Mouse (Mus musculus) hematopoietic stem cell, adult 5-6 weeks (primary cell): ENCODE results near the gene Ank3. TPM values are rescaled to one million over a fixed set of nuclear protein-coding genes. Genes with fewer than 3 reads are reported as not detected.

ENCODE experiments used
- ATAC-seq, 2 experiments: fragments of 125-278 bp in 1 of 2; replicated peaks in 1 of 2; 2 replicates each; pipeline ENCODE4 v1.8.0; 2016 to 2017; ENCODE audit warnings: inconsistent platforms in 2 of 2, mild to moderate bottlenecking in 2 of 2, moderate number of reproducible peaks in 2 of 2, low read depth in 1 of 2, moderate TSS enrichment in 1 of 2; ENCODE audit not compliant: low FRiP score in 2 of 2, poor library complexity in 2 of 2, severe bottlenecking in 2 of 2, insufficient read depth in 1 of 2, low TSS enrichment in 1 of 2
- total RNA-seq: library from RNA; stranded (forward); fragments of 172-1452, 232-1000 nt; gene quantifications from 2 replicates; pipeline ENCODE4 v1.2.3, GENCODE M21; 2017

Ank3 gene
- total RNA-seq, 1 experiment from 2014 or later, result not detected

DNA sequence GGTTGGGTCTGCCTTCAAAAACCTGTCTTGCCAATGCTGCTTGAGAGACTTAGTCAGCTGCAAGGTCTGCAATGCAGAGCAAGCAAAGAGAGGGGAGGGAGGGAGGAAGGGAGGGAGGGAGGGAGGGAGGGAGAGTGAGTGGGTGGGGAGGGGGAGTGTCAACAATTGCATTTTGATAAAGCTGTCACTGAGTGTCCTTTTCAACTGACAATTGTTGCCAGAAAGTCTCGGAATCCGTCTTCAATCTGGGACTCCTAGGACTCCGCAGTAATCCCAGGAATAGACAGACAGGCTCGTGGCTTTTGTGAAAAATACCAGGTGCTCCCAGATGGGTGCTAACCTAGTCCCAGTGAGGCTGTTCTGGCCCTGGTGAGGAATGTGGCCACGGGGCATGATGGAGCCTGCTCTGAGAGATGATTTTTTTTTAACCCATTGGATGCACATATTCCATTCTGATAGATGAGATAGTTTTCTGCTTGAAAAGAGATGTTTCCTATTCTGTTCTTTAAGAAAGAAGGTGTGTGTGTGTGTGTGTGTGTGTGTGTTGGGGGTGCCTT lies 254.6 kb downstream of the Ank3 start:
- no peak for ATAC-seq

DNA sequence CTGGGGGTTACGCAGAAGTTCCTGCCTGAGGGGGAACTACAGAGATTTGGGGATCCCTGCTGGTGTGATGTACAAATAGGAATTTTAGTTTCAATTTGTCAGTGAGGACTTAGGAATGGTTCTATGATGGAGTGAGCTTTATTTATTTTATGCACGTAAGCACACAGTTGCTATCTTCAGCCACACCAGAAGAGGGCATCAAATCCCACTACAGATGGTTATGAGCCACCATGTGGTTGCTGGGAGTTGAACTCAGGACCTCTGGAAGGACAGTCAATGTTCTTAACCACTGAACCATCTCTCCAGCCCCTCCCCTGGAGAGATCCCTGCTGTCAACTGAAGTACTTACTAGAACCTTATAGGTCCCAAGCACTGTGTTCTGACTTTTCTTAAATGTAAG lies 255.6 kb downstream of the Ank3 start:
- no peak for ATAC-seq

DNA sequence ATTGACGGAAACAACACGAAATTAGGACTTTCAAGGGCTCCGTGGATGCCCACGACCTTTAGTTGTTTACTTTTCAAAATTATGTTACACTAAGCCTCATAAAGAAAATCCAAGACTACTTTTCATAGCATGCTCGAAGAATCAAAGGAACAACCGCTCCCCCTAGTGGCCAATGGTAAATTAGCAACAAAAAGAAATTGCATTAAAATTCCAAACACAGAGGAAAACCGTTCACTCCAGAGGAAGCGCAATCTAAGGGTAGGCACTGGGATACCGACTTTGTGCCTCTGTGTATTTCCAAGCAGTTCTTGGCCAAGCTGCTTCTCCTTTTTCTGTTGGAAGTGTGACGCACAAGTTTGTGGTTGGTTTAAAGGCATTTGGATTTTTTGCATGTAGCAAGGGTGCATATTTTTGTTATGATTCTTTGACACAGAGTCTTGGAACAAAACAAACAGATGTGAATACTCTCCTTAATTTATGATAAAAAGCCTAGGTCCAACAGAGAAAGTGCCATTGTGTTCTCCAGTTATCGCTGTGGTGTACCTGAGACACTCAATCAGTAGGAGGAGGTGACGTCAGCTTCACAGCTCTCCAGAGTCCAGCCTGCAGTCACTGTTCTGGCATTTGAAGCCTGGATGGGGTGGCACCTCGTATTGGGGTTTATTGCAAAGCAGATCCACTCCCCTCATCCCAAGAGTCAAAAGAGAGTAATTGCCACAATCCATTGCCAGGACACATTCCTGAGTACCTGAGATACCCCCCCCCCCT lies 256.5 kb downstream of the Ank3 start:
- ATAC-seq, result peak in 1 of 2 experiments; percentile 29; a peak in 1 of 4 replicates

DNA sequence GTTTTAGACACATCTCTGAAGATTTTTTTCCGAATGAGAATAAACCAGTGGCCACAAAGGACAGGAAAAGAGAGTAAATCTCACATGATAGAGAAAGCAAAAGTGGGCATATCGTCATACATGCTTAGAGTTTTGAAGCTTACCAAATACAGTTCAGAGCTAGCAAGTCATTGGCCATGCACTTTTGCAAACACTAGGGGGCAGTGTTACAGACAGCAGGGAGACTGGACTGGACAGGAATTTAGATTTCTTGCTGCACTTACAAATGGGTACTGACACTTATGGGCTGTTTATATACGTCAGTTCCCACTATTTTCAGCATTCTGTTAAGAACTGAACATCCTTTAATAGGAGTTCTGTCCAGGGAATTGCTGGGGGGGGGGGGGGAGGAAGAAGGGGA lies 257.7 kb downstream of the Ank3 start:
- peak; percentile 63 to 71; a peak in 2 of 4 replicates for ATAC-seq

DNA sequence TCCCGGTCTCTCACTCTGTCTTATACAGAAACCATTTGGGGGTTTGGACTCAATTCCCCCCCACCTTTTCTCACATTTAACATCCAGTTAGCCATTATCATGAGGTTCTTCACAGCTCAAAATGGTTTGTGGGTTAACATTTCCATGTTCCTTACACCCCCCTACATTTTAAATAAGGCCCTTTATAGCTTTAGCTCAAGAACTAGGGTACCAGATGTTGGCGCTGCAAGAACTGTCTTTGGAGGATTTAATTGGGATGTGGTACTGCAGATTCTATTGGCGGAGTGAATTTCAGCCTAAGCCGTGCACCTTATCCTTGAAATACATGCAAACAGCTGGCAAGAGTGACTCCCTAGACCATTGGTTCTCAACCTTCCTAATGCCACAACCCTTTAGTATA lies 261.2 kb downstream of the Ank3 start:
- no peak for ATAC-seq

DNA sequence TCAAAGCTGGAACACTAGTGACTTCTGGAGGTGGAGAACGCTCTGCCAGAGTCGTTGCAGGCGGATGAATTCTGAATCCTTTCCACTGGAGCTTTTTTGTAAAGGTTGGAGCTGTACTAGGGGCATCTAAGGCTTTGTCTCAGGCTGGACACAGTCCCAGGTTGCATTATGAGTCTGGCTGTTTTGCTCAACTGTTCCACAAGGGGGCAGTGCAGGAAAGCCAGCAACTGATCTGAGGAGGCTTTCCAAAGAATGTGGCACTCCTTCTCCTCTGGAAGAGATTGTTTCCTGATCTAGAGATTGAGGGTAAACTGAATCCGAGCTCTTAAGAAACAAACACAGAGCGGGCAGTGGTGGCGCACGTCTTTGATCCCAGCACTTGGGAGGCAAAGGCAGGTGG lies 263.8 kb downstream of the Ank3 start:
- peak; percentile 46 to 60; a peak in 1 of 4 replicates for ATAC-seq

DNA sequence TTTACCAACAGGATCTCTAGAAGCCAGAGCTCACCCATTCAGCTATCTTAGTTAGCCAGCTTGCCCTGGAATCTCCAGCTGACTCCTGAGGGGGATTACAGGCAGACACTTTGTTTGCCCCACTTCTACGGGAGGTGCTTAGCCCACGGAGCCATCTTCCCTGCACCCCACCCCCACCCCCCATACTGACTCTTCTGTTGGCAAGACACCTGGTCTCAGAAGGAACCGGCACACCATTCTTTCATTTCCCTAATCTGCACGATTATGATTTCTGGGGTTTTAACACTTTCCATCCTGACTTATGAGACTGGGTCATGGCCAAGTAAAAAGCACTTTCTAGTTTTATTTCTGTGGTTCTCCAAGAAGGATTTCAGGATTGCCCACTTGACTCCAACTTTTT lies 268.9 kb downstream of the Ank3 start:
- ATAC-seq, result no peak

DNA sequence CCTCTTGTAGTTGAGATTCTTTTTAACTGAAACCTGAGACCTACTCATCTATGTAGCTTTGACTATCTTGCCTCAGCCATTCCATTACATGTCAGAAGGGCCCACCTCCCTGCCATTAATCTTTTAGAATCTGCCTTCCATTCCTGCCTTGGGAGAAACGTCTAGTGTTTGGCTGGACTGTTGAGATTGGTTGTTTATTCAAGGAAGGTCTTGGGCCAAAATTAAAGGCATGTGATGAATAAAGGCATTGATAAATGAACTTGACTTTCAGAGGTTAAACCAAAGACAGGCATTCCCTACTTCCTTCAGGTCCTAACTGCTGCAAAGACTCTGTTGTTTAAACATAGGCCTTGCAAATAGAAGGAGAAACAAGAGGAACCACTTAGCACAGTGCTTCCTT lies 271.9 kb downstream of the Ank3 start:
- ATAC-seq, result no peak

DNA sequence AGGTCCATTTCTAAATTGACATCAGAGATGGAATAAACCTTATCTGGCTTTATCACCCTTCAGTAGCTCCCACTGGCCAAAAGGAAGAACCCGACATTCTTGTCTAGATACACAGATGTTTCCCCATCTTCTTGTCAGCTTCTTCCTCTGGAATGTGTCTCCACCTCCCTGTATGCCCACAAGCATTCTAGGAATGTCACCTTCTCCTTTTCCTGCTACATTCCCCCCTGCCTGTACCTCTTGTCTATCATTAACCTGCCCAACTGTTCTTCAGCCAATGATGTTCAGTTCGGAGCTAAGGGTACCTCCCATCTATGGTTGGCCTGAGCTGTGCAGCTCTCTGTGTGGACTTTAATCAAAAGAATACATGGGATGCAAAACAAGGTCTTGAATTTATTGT lies 272.4 kb downstream of the Ank3 start:
- no peak for ATAC-seq

DNA sequence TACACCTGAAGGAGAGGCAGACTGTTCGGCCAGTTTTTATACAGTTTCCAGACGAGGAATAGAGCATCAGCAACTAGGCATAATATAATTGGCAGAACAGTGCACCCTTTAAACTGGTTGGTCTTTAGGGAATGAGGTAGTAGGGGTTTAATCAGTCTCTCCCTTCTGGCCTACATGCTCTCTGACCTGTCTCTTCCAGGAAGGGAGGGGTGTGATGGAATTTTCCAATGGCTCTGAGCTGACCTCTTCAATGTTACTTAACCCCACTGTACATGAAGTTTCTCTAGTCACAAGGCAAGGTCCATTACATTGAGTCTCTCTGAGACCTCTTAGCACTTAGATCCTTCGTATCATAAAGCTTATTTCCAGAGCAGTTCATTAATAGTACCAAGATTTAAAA lies 272.9 kb downstream of the Ank3 start:
- no peak for ATAC-seq

DNA sequence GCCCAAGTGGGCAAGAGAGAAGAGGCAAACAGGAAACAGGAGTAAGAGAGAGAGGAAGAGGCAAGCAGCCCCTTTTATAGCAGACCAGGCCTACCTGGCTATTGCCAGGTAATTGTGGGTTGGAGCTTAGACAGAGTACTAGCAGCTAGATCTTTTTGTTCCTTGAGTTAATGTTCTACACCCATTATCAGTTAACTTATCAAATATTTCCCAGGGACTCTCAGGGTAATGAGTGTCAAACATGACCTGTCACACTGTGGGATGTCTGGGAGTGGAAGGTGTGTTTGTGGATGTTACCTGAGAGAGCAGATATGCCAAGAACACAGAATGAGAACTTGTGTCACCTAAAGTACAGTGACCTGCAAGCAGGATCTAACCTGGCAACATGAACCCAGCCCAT lies 274.0 kb downstream of the Ank3 start:
- ATAC-seq, result no peak

DNA sequence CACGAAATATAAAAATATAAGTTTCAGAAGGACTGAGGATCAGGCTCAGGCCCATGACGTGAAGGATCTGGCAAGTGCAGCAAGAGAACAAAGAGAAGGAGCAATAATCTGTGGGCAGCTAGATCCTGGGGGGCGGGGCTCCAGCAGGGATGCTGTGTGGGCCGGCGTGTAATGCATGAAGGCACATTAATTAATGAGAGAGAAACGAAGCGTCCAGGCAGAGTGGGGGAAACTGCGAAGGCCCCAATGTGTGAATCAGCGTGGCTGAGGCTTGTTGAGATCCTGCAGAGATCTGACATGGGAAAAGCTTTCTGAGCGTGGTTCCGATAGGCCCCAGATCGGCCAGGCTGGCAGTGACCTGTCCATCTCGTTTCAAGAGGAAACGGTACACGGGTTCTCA lies 279.7 kb downstream of the Ank3 start:
- ATAC-seq, result no peak

DNA sequence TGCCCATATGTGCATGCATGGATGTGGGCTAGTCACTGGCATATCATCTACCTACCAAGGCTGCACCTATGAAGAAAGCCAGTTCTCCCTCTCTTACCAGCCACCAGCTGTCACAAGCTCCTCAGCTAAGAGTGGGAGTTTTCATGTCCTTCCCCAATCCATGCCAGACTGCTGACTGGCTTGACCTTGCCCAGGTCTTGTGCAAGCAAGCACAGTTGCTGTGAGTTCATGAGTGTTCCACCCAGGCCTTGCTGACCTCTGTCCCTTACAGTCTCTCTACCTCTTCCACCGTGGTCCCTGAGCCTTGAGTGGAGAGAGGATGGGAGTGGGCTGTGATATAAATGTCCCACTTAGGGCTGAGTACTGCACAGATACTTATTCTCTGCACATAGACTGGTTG lies 287.8 kb downstream of the Ank3 start:
- ATAC-seq, result no peak

DNA sequence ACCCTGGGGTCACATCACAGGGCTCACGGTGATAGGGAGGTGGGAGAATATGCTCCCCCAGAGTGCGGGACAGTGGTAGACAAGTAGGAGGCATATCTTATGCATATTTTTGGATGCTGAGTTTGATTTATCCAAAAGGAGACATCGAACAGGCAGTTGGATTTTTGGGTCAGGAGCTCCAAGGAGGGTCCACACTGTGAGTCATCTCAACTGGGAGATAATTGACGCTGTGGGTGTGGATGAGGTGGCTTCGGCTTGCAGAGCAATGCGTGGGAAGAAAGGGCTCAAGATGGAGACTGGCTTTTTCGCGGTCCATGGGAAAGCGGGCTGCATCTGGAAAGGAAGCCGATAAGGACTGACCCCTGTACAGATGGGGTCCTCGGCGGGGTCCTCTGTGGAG lies 290.5 kb downstream of the Ank3 start:
- no peak for ATAC-seq

DNA sequence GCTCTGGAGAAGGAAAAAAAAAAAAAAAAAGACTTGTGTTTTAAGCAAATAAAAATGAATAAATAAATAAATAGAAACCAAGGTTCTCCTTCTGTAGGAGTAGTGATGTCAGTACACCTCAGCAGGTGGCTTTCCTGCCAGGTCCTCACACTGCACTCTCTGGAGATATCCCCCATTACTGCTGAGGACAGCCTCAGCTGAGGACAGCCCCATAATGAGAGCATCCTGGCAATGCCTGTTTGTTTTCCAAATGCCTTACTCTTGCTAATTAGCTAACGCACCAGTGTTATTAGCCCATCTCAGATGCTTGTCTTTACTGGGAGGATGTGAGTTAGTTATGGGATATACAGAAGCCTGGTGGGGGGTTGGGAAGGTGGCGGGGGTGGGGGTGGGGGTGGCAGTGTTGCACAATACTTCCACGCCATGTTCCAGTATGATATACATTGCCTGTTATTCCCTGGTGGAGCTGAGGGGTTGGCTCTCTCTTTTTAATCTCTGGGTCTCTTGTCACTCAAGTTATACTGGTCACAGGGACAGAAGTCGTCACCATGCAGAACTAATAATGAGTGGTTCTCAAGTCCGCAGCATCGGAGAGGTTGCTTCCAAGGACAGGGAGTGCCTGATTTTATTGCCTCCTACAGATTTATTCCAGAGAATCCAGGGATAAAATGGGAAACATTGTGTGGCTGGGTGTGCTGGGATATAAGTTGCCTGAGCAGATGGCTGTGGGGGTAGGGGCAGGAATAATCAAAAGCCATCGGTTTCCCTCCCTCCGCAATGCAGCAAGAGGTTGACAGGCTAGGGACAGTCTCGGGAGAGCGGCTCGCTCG lies 291.8 kb downstream of the Ank3 start:
- no peak for ATAC-seq

DNA sequence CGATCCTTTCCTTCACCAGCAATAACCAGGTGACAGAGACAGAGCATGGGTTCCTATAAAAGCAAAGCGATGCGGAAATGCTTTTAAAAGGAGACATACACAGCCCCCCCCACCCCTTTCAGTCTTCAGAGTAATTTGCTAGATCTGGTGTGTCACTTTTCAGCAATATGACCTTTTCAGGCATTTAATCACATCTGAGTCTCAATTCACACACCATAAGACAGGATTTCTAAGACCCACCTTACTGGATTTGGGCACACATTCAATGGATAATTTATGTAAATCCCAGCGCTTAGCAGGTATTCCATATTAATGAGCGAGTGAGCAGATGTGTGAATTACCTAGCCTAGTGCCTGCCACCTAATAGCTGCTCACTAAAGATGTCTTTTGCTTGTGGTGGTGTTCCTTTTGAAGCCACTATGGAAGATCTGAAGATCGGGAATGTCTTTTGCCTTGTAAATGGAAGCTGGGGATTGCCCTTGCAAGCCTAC lies 292.4 kb downstream of the Ank3 start:
- no peak for ATAC-seq

DNA sequence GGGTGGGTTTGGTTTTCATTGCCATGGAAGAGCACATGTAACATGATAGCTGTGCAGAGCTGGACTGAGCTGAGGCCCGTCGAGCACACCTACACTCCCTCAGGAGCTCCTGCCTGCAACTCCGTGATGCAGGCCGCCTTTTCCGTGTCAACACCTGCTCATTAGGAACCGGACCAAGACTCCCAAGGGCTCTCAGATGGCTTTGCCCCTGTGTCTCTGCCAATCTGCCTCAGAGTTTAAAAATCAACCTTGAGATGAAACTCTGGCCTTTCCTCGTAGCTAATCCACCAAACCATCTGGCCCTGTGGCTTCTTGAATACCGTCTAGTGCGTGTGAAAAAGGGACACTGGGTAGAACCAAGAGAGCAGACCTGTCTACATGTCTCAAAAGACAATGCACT lies 297.4 kb downstream of the Ank3 start:
- ATAC-seq, result no peak

DNA sequence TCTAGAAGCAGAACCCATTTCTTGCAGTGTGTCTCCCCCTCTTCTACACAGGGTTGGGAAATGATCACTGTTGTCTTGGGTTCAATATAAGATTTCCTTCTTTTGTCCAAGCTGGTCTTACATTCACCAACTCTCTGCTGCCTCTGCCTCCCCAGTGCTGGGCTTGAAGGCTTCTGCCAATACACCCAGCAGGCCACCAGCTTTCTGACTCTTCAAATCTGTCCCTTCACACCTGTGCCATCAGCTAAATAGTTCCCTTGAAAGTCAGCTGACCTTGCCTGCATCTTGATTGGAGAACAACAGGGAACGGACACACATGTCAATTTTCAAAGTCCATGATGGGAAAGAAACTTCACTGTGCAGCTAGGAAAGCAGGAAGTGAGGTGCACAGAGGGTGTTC lies 300.1 kb downstream of the Ank3 start:
- no peak for ATAC-seq
